Mouse (Mus musculus): ENCODE results near the gene Ykt6. TPM values are rescaled to one million over a fixed set of nuclear protein-coding genes. Genes with fewer than 3 reads are reported as not detected.

The Ykt6 gene
- polyA plus RNA-seq, 2 experiments: 9.6 to 18.7 TPM

DNA sequence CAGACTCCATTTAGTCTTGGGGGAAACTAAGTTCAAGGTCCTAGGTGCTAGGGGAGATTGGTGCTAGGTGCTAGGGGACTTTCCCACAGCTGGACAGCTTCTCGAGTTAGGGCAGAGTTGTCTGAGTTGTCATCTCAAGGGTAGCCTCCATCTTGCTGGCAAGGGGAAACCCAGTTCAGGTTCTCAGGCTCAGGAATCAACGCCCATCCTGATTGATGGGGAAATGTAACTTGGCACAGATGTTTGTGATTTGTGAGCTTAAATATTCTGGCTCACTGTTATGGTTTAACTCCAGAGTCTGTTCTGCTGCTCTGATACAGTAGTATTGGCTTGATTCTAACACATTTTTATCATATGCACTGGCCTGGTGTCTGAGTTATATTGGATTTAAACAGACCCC is 37.4 kb upstream of the Ykt6 start:
- Histone ChIP-seq H3K9me3 (ENCODE audit: control insufficient read depth, low read length) (no peaks in the 10 kb centered on the region), H3K27ac (no peak overlapping the region), H3K27me3 (ENCODE audit: control insufficient read depth, insufficient read depth, low read length) (no peaks in the 10 kb centered on the region), H3K4me1 (replicated peaks; ENCODE audit: control insufficient read depth in 2 of 2, insufficient read depth in 2 of 2, low read length in 1 of 2) (peaks cover 0 to 9% of the 10 kb centered on the region in 2 experiments; a peak in 2 of 4 replicates), H3K9ac (replicated peaks) (no peak overlapping the region), H3K4me2 (ENCODE audit: low read depth) (no peak overlapping the region), H3K36me3 (replicated peaks; ENCODE audit: control insufficient read depth, insufficient read depth, low read depth) (no peaks in the 10 kb centered on the region), H3K4me3 (ENCODE audit: insufficient read depth in 1 of 2, low read depth in 2 of 2, low read length in 2 of 2) (no peak overlapping the region)
- 48% methylated on average over 2 of the region's 2 CpGs for WGBS (ENCODE audit: insufficient replicate concordance)
- no peak for TF ChIP-seq EP300 (IDR thresholded peaks at IDR 0.05; ENCODE audit: low read depth)
- TF ChIP-seq CTCF (IDR thresholded peaks at IDR 0.05; ENCODE audit: low read depth): no peak
- DNase-seq (ENCODE audit: low read depth in 3 of 3, low spot score in 3 of 3) (no peak), ATAC-seq (ENCODE audit: insufficient read depth) (no peak)

DNA sequence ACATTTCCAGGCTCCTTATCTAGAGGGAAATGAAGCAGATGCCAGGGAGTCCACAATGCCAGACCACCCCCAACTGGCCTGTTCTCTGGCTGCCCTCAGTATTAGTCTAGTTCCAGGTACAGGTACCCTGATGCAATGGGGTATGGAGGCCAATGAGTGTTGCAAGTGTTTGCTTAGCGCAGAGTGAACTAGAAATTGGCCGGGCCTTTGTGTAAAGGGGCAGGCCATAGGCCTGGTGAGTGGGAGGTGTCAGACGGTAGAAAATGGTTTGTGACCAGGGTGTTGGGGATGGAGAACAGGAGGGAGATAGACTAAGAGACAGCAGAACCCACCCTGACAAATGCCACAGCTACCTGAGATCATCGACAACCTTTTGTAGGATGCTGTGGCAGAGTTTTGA is 35.9 kb upstream of the Ykt6 start:
- no peak for TF ChIP-seq CTCF (IDR thresholded peaks at IDR 0.05; ENCODE audit: low read depth)
- TF ChIP-seq EP300 (IDR thresholded peaks at IDR 0.05; ENCODE audit: low read depth): no peak
- peak; percentile 65 for ATAC-seq (ENCODE audit: insufficient read depth)
- peaks cover 0 to 9% of the 10 kb centered on the region in 2 experiments; a peak in 2 of 4 replicates for H3K4me1 ChIP-seq (replicated peaks; ENCODE audit: control insufficient read depth in 2 of 2, insufficient read depth in 2 of 2, low read length in 1 of 2)
- no peak overlapping the region for H3K27ac ChIP-seq
- 73% methylated on average over 4 of the region's 4 CpGs for WGBS (ENCODE audit: insufficient replicate concordance)
- no peaks in the 10 kb centered on the region for H3K36me3 ChIP-seq (replicated peaks; ENCODE audit: control insufficient read depth, insufficient read depth, low read depth)
- no peak overlapping the region for H3K9ac ChIP-seq (replicated peaks)
- no peak overlapping the region for H3K4me2 ChIP-seq (ENCODE audit: low read depth)
- no peak overlapping the region for H3K4me3 ChIP-seq (ENCODE audit: insufficient read depth in 1 of 2, low read depth in 2 of 2, low read length in 2 of 2)
- H3K9me3 ChIP-seq (ENCODE audit: control insufficient read depth, low read length): no peaks in the 10 kb centered on the region
- DNase-seq (ENCODE audit: low read depth in 3 of 3, low spot score in 3 of 3): no peak
- no peaks in the 10 kb centered on the region for H3K27me3 ChIP-seq (ENCODE audit: control insufficient read depth, insufficient read depth, low read length)

DNA sequence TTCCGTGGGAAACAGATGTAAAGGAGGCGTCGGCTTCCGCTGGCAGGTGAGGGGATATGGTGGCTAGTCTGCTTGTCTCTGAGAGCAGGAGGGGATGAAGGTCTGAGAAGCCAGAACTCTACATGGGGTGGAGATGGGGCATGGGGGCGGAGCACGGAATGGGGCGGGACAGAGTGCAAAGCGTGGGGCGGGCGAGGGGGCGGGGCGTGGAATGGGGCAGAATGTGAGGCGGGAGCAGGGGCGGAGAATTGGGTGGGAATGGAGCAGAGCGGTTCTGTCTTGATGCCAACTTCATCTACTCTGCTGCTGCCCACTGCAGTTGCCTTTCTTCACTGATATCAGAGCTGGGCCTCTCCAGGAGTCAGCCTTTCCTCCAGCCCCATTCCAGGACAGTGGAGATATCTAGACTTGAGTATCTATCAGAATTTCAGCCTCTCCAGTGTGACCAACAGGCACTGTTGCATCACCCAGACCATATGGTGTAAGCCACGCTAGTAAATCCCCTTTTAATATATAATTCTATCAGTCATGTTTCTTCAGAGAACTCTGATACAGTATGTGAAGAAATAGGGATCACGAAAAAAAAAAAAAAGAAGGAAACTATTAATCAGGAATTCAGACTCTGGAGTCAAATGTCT is 35.1 kb upstream of the Ykt6 start:
- DNase-seq (ENCODE audit: low read depth in 3 of 3, low spot score in 3 of 3) (no peak), ATAC-seq (ENCODE audit: insufficient read depth) (peak; percentile 56; the same call in 1 of the 2 replicates)
- Histone ChIP-seq H3K4me3 (ENCODE audit: insufficient read depth in 1 of 2, low read depth in 2 of 2, low read length in 2 of 2) (no peak overlapping the region), H3K4me2 (ENCODE audit: low read depth) (no peak overlapping the region), H3K27ac (no peak overlapping the region), H3K36me3 (replicated peaks; ENCODE audit: control insufficient read depth, insufficient read depth, low read depth) (no peaks in the 10 kb centered on the region), H3K9ac (replicated peaks) (no peak overlapping the region), H3K9me3 (ENCODE audit: control insufficient read depth, low read length) (no peaks in the 10 kb centered on the region), H3K4me1 (replicated peaks; ENCODE audit: control insufficient read depth in 2 of 2, insufficient read depth in 2 of 2, low read length in 1 of 2) (peaks cover 0 to 9% of the 10 kb centered on the region in 2 experiments; a peak in 2 of 4 replicates), H3K27me3 (ENCODE audit: control insufficient read depth, insufficient read depth, low read length) (no peaks in the 10 kb centered on the region)
- WGBS (ENCODE audit: insufficient replicate concordance): 31% methylated on average over 16 of the region's 17 CpGs
- TF ChIP-seq CTCF (IDR thresholded peaks at IDR 0.05; ENCODE audit: low read depth) (no peak), EP300 (IDR thresholded peaks at IDR 0.05; ENCODE audit: low read depth) (no peak)

DNA sequence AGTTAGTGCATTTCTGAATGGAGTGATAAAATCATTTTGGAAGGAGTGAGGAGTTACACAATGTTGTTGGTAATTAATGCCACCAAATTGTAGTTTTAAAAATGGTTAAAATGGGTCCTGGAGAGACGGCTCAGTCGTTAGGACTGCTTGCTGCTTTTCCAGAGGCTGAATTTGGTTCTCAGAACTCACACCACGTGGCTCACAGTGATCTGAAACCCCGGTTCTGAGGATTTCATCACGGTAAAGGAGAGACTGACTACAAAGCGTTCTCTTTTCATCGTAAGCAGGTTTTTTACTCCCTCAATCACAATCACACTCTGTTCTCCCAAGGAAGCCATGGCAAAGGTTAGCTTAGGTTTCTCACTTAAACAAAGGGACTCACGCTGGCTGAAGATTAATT is 30.8 kb upstream of the Ykt6 start:
- DNase-seq (ENCODE audit: low read depth in 3 of 3, low spot score in 3 of 3) (no peak), ATAC-seq (ENCODE audit: insufficient read depth) (no peak)
- no peak overlapping the region for H3K27ac ChIP-seq
- no peaks in the 10 kb centered on the region for H3K27me3 ChIP-seq (ENCODE audit: control insufficient read depth, insufficient read depth, low read length)
- no peak overlapping the region for H3K9ac ChIP-seq (replicated peaks)
- no peak overlapping the region for H3K4me2 ChIP-seq (ENCODE audit: low read depth)
- H3K4me1 ChIP-seq (replicated peaks; ENCODE audit: control insufficient read depth in 2 of 2, insufficient read depth in 2 of 2, low read length in 1 of 2): peaks cover 0 to 8% of the 10 kb centered on the region in 2 experiments; a peak in 2 of 4 replicates
- 58% methylated on average over 8 of the region's 8 CpGs for WGBS (ENCODE audit: insufficient replicate concordance)
- no peaks in the 10 kb centered on the region for H3K9me3 ChIP-seq (ENCODE audit: control insufficient read depth, low read length)
- no peak overlapping the region for H3K4me3 ChIP-seq (ENCODE audit: insufficient read depth in 1 of 2, low read depth in 2 of 2, low read length in 2 of 2)
- TF ChIP-seq EP300 (IDR thresholded peaks at IDR 0.05; ENCODE audit: low read depth): no peak
- TF ChIP-seq CTCF (IDR thresholded peaks at IDR 0.05; ENCODE audit: low read depth): no peak
- H3K36me3 ChIP-seq (replicated peaks; ENCODE audit: control insufficient read depth, insufficient read depth, low read depth): no peaks in the 10 kb centered on the region

DNA sequence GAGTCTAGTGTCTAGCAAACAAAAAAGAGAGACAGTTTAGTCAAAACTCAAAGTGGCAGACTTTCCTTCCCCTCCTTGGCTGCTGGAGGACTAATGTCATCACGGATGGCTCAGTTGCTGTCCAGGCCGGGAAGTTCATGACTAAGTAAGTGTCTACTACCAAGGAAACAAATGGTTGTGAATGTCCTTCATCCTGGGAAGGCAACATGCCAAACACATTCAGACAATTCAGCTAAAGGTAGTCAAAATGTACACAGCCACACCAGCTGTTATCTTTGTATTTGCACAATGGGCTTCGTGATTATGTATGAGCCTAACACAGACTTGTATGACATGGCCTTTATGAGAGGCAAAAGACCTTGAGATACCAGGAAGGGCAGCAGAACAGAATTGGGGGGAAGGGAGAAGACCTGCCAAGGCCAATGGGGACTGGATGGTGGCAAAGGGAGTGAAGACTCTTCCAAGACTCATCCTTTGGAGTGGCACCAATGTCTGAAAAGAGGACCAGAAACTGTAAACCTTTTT is 28.7 kb upstream of the Ykt6 start:
- Histone ChIP-seq H3K9me3 (ENCODE audit: control insufficient read depth, low read length) (no peaks in the 10 kb centered on the region), H3K4me3 (ENCODE audit: insufficient read depth in 1 of 2, low read depth in 2 of 2, low read length in 2 of 2) (no peak overlapping the region), H3K27me3 (ENCODE audit: control insufficient read depth, insufficient read depth, low read length) (no peaks in the 10 kb centered on the region), H3K4me2 (ENCODE audit: low read depth) (no peak overlapping the region), H3K4me1 (replicated peaks; ENCODE audit: control insufficient read depth in 2 of 2, insufficient read depth in 2 of 2, low read length in 1 of 2) (no peaks in the 10 kb centered on the region), H3K9ac (replicated peaks) (no peak overlapping the region), H3K36me3 (replicated peaks; ENCODE audit: control insufficient read depth, insufficient read depth, low read depth) (no peaks in the 10 kb centered on the region), H3K27ac (no peak overlapping the region)
- no peak for TF ChIP-seq CTCF (IDR thresholded peaks at IDR 0.05; ENCODE audit: low read depth)
- no peak for TF ChIP-seq EP300 (IDR thresholded peaks at IDR 0.05; ENCODE audit: low read depth)
- ATAC-seq (ENCODE audit: insufficient read depth) (no peak), DNase-seq (ENCODE audit: low read depth in 3 of 3, low spot score in 3 of 3) (no peak)
- 55% methylated on average over 3 of the region's 3 CpGs for WGBS (ENCODE audit: insufficient replicate concordance)
